Mouse (Mus musculus): ENCODE measurements around the gene Treh. TPM values are rescaled to one million over a fixed set of nuclear protein-coding genes. Genes with fewer than 3 reads are reported as not detected.

Gene Treh
- total RNA-seq, 2 experiments from 2014 or later = not detected

GRCm38 (mm10) chr9:44672291-44672865, 655 bp upstream of the Treh start:
- DNase-seq (ENCODE audit: low spot score in 2 of 2) = no peak

GRCm38 (mm10) chr9:44678288-44678871, 5.3 kb downstream of the Treh start:
- DNase-seq (ENCODE audit: low spot score in 2 of 2) = no peak

GRCm38 (mm10) chr9:44679565-44679964, 6.5 kb downstream of the Treh start:
- DNase-seq (ENCODE audit: low spot score in 2 of 2) = no peak

DNA sequence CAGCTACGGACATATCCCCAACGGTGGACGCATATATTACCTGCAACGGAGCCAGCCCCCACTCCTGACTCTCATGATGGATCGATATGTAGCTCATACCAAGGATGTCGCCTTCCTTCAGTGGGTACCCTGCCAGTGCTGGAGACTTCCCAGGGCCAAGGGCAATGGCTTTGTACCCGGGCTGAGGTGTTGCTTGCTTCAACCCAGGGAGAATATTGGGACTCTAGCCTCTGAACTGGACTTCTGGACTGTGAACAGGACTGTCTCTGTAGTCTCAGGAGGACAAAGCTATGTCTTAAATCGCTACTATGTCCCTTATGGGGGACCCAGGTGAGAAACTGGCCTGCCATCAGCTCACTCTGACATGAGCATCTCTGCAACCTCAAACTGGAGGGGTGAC, 10.0 kb downstream of the Treh start:
- DNase-seq (ENCODE audit: low spot score in 2 of 2) = no peak

- peak; percentile 68 to 78 for DNase-seq (ENCODE audit: low spot score in 2 of 2)
These were observed 12.6 kb downstream of the Treh start for GRCm38 (mm10) chr9:44685346-44686330.

DNA sequence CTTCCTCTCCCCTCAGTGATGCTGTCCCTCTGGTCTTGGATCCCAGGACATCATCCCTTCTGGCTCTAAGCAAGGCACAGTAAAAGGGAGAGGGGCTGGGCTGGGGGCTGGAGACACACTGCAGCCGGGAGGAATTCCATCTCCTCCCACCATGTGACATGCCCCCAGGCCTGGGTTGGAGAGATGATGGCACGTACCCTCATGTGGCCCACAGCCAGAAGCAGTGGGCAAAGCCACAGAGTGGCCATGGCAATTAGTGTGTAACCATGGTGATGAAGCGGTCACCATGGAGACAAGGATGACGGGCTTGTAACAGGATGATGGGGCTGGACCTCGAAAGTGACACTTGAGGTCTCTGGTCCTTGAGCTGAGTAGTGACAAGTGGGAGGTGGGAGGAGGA, 13.6 kb downstream of the Treh start:
- DNase-seq (ENCODE audit: low spot score in 2 of 2) = no peak

DNA sequence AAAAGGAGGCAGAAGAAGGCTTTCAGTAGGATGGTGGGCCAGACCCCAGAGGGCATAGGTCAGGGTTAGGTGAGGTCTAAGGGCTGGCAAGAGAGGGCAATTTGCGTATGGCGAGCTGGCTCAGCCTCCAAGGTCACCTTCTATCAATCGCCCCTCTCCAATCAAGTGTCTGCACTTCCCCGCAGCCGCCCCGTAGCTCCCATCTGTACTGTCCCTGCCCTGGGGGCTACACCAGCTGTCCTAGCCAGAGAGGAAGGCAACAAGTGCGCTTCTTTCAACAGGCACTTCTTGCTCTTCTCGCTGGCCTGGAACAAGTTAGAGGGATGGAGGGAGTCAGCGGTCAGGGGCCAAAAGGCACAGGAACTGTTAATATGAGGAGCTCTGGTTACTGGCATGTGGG, 15.0 kb downstream of the Treh start:
- no peak for DNase-seq (ENCODE audit: low spot score in 2 of 2)

- no peak for DNase-seq (ENCODE audit: low spot score in 2 of 2)
These were observed 17.6 kb downstream of the Treh start for GRCm38 (mm10) chr9:44690641-44691040.

GRCm38 (mm10) chr9:44691671-44692520, 18.9 kb downstream of the Treh start:
- no peak for DNase-seq (ENCODE audit: low spot score in 2 of 2)

- DNase-seq (ENCODE audit: low spot score in 2 of 2) = no peak
These were observed 20.0 kb downstream of the Treh start for GRCm38 (mm10) chr9:44693071-44693470.

GRCm38 (mm10) chr9:44697866-44698265, 24.8 kb downstream of the Treh start:
- no peak for DNase-seq (ENCODE audit: low spot score in 2 of 2)

- DNase-seq (ENCODE audit: low spot score in 2 of 2) = no peak
These were observed 26.2 kb downstream of the Treh start for GRCm38 (mm10) chr9:44699196-44699595.

DNA sequence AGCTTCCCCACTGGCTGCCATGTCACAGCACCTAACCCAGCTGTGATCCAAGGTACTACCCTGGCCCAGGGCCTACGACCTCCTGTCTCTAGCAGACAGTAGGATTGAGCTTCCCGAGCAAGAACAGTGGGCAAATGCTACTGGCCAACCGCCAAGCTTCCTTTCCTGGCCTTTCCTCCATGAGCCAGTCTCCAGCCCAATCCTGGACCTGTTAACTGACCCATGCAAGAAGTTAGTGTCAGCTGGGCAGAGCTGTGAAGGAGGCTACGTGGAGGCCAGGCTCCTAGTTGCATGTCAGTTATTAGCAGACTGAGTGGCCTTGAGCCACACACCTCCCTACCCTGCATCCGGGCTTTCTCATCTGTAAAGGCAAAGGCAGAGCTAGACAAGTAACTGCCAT, 26.7 kb downstream of the Treh start:
- no peak for DNase-seq (ENCODE audit: low spot score in 2 of 2)

GRCm38 (mm10) chr9:44707749-44708428, 34.9 kb downstream of the Treh start:
- DNase-seq (ENCODE audit: low spot score in 2 of 2) = no peak

DNA sequence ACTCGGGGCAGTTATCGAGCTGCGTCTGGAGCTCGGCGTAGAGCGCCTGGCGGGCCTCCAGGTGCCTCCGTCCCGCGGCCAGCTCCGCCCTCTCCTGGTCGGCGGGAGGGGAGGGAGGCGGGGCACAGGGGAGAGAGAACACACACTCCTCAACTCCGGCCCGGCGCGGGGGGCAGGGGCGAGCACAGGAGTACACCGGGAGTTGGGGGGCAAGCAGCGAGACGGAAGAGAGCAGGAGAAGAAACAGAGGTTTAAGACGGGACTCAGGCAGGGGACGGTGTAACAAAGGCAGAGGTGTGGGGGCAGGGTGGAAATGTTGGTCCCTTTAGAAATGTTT, 35.4 kb downstream of the Treh start:
- peak; percentile 73 to 81 for DNase-seq (ENCODE audit: low spot score in 2 of 2)

GRCm38 (mm10) chr9:44708925-44709324, 35.9 kb downstream of the Treh start:
- DNase-seq (ENCODE audit: low spot score in 2 of 2) = no peak

DNA sequence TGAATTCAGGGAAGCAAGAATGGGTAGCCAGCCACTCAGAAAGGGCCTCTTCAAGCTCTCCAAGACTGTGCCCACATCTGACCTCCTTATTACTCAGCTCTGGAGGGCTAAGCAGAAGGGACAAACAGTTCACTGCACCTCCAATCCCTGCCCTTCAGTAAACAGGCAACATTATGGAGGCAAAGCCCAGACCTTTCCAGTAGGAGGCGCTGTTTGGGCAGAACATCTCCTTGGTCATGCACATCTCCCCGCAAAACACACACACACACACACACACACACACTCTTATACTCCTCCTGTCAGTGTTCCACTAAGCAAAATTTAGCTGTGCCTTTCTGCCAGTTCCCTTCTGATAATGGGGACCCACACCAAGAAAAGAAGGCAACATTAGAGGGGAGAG, 36.6 kb downstream of the Treh start:
- DNase-seq (ENCODE audit: low spot score in 2 of 2) = no peak

GRCm38 (mm10) chr9:44710213-44710612, 37.2 kb downstream of the Treh start:
- DNase-seq (ENCODE audit: low spot score in 2 of 2) = no peak

DNA sequence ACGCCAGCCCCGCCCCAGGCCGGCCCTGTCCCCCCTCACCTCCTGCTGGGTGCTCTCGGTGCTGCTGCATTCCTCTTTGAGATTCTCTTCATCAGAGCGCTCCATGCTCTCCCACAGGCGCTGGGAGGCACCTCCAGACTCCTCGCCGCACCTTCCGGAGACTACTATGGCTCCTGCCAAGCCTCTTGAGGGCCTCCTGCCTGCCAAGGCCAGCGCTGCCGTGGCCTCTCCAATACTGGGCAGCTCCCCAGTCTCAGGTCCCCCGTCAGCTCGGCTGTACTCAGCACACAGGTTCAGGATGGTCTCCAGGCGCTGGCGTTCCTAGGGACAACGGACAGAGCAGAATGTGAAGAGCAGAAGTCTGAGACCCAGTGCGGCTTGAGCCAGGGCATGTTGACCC, 38.6 kb downstream of the Treh start:
- DNase-seq (ENCODE audit: low spot score in 2 of 2) = no peak

DNA sequence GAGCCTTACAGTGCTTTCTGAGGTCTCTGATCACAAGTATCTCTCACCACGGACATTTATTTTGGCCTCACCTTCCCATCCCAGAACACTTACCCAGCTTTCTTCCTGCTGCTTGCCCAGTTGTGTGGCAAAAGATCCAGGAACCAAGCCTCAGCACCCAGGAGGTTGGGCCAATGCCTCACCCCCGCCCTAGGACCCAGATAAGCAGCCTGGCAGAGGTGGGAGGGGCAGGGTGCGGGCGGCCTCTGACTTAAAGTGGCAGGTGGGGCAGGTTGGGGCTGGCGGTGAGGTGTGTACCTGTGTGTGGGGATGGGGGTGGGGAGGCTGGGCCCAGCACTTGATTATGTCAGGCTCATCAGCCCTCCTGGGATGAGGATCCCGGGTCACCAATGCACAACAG, 40.0 kb downstream of the Treh start:
- no peak for DNase-seq (ENCODE audit: low spot score in 2 of 2)

DNA sequence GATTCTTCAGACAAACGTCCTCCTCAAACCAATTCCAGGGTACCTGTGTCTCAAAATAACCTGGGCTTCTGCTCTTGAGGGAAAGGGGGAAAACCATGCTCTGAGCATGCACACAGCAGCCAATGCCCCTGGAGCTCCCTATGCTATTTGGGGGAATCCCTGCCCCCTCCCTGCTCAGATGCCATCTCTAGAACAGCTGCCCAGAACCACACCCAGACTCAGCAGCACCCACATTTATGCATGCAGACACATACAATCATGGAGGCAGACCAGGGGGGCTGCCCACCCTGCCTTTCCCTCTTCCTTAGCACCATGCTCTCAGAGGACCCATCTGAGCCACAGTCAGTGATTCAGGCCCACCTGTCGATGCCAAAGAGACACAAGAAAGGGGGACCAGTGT, 40.5 kb downstream of the Treh start:
- no peak for DNase-seq (ENCODE audit: low spot score in 2 of 2)
